Mouse (Mus musculus) midbrain, postnatal 0 days (tissue): ENCODE results near the gene Zfp992. TPM values are rescaled to one million over a fixed set of nuclear protein-coding genes. Genes with fewer than 3 reads are reported as not detected.
"Not testable (repeated sequence)": the region's sequence is repeated elsewhere in the genome, so short reads cannot be mapped to it uniquely, and the experiment has no call there.

Source experiments
- ATAC-seq: fragments of 200-750 bp; cut with Nextera tagmentation; 2 replicates; pipeline ENCODE4 v1.8.0; 2017; ENCODE audit warnings: moderate number of reproducible peaks, mild to moderate bottlenecking, moderate TSS enrichment, moderate library complexity; ENCODE audit not compliant: low FRiP score
- DNase-seq: peaks from one replicate; pipeline ENCODE4 v3.0.0-alpha.2; 2015; ENCODE audit warnings: low spot score
- H3K27ac ChIP-seq: fragments of 300-500 bp; sonication (generic); 2 replicates; pipeline ENCODE4 v1.5.1; 2014; ENCODE audit warnings: low read depth, mild to moderate bottlenecking, low read length, mixed read lengths
- H3K27me3 ChIP-seq: fragments of 300-500 bp; sonication (generic); 2 replicates; pipeline ENCODE4 v1.6.1; 2014; ENCODE audit warnings: low read length, control low read depth, mixed read lengths; ENCODE audit not compliant: insufficient read depth
- H3K36me3 ChIP-seq: fragments of 300-500 bp; sonication (generic); 2 replicates; pipeline ENCODE4 v1.6.1; 2014; ENCODE audit warnings: low read length, control low read depth, mixed read lengths; ENCODE audit not compliant: insufficient read depth
- H3K4me1 ChIP-seq: fragments of 300-500 bp; sonication (generic); 2 replicates; pipeline ENCODE4 v1.6.1; 2014; ENCODE audit warnings: mild to moderate bottlenecking, control low read depth, antibody characterized with exemption, low read length, mixed read lengths; ENCODE audit not compliant: insufficient read depth
- H3K4me2 ChIP-seq: fragments of 300-500 bp; sonication (generic); 2 replicates; pipeline ENCODE4 v1.6.1; 2014; ENCODE audit warnings: low read depth, mild to moderate bottlenecking, low read length, mixed read lengths; ENCODE audit not compliant: poor library complexity, severe bottlenecking
- H3K4me3 ChIP-seq: fragments of 300-500 bp; sonication (generic); 2 replicates; pipeline ENCODE4 v1.5.1; 2014; ENCODE audit warnings: low read depth, mild to moderate bottlenecking, low read length, moderate library complexity
- H3K9ac ChIP-seq: fragments of 300-500 bp; sonication (generic); replicated peaks from 2 replicates; pipeline ENCODE4 v1.6.1; 2014; ENCODE audit warnings: mild to moderate bottlenecking, low read length, moderate library complexity, mixed read lengths; ENCODE audit not compliant: poor library complexity, severe bottlenecking
- H3K9me3 ChIP-seq: fragments of 300-500 bp; sonication (generic); 2 replicates; pipeline ENCODE4 v1.6.1; 2016; ENCODE audit warnings: low read length, control low read depth
- CTCF ChIP-seq: IDR thresholded peaks from 2 replicates; pipeline ENCODE4 v1.5.1; 2016; ENCODE audit warnings: antibody characterized with exemption, mild to moderate bottlenecking
- WGBS: fragments of 180-500 bp; shearing (Covaris S2); extraction: QIAGEN DNeasy Blood & Tissue Kit; methylation state at CpG from one replicate; pipeline ENCODE4 v1.1.7; 2014; 5-methylcytosine and 5-hydroxymethylcytosine counted together
- polyA plus RNA-seq: library from polyadenylated mRNA; unstranded; fragments of >200 nt; fragmentation: Nextera tagmentation; extraction: Ambion mirVana; gene quantifications from 2 replicates; pipeline ENCODE4 v1.2.1, GENCODE M21; 2015
- total RNA-seq: library from RNA; depleted of rRNA; stranded (reverse); fragments of >200 nt; gene quantifications from 2 replicates; pipeline ENCODE4 v1.2.3, GENCODE M21; 2014

The Zfp992 gene
- total and polyA plus RNA-seq, 2 experiments from 2014 or later, result 0.73 to 2.8 TPM

GRCm38 (mm10) chr4:146457126-146457525 is 8.3 kb downstream of the Zfp992 start:
- Histone ChIP-seq H3K27ac (no peak overlapping the region), H3K4me1 (no peaks in the 10 kb centered on the region), H3K36me3 (no peaks in the 10 kb centered on the region), H3K9me3 (peaks cover 64% of the 10 kb centered on the region), H3K4me2 (no peak overlapping the region), H3K9ac (no peak overlapping the region), H3K27me3 (no peaks in the 10 kb centered on the region), H3K4me3 (no peak overlapping the region)
- 0 out of 2 replicates have a peak, but pooled peaks have one; percentile 3 for ATAC-seq
- no peak for DNase-seq
- WGBS, result 55% methylated on average over 2 of the region's 2 CpGs
- TF ChIP-seq CTCF, result no peak

DNA sequence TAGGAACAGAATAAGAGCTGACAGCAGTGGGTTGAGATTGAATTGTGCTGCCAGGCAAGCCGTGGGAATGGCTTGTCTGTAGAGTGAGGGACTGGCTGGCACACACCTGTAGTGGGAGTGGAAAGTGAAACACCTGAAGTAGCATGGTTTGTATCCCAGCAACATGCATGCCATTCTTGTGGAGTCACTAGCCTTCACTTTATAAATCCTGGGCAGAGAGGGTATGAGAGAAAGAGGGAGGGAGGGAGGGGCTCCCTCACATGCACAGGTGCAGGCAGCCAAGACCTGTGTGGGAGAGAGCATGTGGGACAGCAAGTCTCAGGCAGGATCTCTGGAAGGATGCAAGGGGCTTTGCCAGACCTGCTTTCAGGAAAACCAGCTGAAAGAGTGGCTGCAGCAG is 8.9 kb downstream of the Zfp992 start:
- H3K4me1 ChIP-seq, result no peaks in the 10 kb centered on the region
- DNase-seq, result no peak
- H3K36me3 ChIP-seq, result no peaks in the 10 kb centered on the region
- no peak overlapping the region for H3K27ac ChIP-seq
- no peak overlapping the region for H3K4me2 ChIP-seq
- 64% methylated on average over 1 of the region's 1 CpGs for WGBS
- H3K9me3 ChIP-seq, result peaks cover 60% of the 10 kb centered on the region
- no peak for TF ChIP-seq CTCF
- peak; percentile 31 for ATAC-seq
- no peak overlapping the region for H3K4me3 ChIP-seq
- H3K27me3 ChIP-seq, result no peaks in the 10 kb centered on the region
- no peak overlapping the region for H3K9ac ChIP-seq

- not testable (repeated sequence) for H3K4me3 ChIP-seq, H3K9ac ChIP-seq, H3K4me2 ChIP-seq, H3K27me3 ChIP-seq, H3K4me1 ChIP-seq, DNase-seq, H3K36me3 ChIP-seq, H3K27ac ChIP-seq, ATAC-seq
- H3K9me3 ChIP-seq, result peaks cover 44% of the 10 kb centered on the region
- WGBS, result 77% methylated on average over 5 of the region's 5 CpGs
Observed at GRCm38 (mm10) chr4:146459822-146460221, 11.0 kb downstream of the Zfp992 start.

DNA sequence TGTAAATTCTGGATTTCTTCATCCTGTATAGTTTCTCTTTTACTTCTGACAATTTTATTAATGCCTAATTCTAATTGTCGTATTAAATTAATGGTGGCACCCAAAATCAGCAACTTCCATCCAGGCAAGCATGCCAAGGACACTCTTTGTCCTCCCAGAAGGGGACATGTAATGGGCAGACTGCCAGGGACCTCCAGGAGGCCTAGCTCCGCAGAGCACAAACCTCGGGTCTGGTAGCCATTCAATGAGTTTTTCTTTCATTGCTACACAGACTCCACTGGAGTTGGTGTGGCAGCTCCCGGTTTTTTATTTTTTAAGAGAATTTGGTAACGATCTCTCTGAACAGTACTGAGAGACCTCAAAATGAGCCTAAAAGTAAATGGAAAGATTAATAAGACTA is 11.9 kb downstream of the Zfp992 start:
- not testable (repeated sequence) for ATAC-seq, H3K27me3 ChIP-seq, DNase-seq, H3K36me3 ChIP-seq, H3K4me3 ChIP-seq, H3K27ac ChIP-seq, H3K4me2 ChIP-seq, H3K9ac ChIP-seq, H3K4me1 ChIP-seq
- WGBS, result 81% methylated on average over 5 of the region's 5 CpGs
- H3K9me3 ChIP-seq, result peaks cover 41% of the 10 kb centered on the region

DNA sequence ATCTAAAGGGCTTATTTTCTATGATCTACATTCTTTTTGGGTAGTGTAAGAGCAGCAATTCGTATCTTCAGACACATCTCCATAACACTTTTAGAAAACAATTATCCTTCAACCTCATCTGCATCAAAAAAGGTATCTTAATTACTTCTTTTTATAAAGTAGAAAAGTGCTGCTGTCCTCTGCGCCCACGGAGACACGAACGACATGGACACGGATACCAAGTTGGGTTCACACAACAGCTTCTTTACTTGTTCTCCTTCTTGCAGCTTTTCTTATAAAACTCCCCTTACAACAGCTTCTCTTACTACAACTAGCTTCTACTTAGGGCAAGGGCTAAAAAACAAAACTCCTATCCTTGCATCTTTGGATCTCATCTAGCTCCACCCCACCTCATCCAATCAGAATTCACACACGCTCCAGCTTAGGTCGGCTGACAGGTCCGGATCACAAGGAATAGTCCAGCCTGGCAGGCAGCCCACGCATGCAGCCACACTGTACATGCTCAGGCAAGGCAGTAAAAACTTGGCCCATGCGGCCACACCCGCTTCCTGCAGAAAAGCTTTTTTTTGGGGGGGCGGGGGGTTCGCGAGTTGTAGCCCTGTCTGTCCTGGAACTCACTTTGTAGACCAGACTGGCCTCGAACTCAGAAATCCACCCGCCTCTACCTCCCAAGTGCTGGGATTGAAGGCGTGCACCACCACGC is 15.0 kb downstream of the Zfp992 start:
- H3K27ac ChIP-seq, H3K4me3 ChIP-seq, DNase-seq, H3K4me2 ChIP-seq, H3K4me1 ChIP-seq, H3K36me3 ChIP-seq, H3K9ac ChIP-seq, H3K27me3 ChIP-seq: not testable (repeated sequence)
- peaks cover 17% of the 10 kb centered on the region for H3K9me3 ChIP-seq
- peak; percentile 31; the same call in 1 of the 2 replicates for ATAC-seq
- WGBS, result 89% methylated on average over 17 of the region's 19 CpGs

- not testable (repeated sequence) for ATAC-seq, H3K4me2 ChIP-seq, H3K4me3 ChIP-seq, H3K27ac ChIP-seq, H3K4me1 ChIP-seq, H3K27me3 ChIP-seq, DNase-seq, H3K36me3 ChIP-seq, H3K9ac ChIP-seq
- peaks cover 14% of the 10 kb centered on the region for H3K9me3 ChIP-seq
- WGBS, result 93% methylated on average over 9 of the region's 12 CpGs
Observed at GRCm38 (mm10) chr4:146469984-146470383, 21.2 kb downstream of the Zfp992 start.

- not testable (repeated sequence) for ATAC-seq, H3K36me3 ChIP-seq, H3K4me1 ChIP-seq, H3K4me2 ChIP-seq, DNase-seq, H3K27ac ChIP-seq, H3K27me3 ChIP-seq, H3K9ac ChIP-seq, H3K4me3 ChIP-seq
- no CpG with 5 or more reads among the region's 1 CpGs for WGBS
- peaks cover 37% of the 10 kb centered on the region for H3K9me3 ChIP-seq
Observed at GRCm38 (mm10) chr4:146474181-146474580, 25.4 kb downstream of the Zfp992 start.

DNA sequence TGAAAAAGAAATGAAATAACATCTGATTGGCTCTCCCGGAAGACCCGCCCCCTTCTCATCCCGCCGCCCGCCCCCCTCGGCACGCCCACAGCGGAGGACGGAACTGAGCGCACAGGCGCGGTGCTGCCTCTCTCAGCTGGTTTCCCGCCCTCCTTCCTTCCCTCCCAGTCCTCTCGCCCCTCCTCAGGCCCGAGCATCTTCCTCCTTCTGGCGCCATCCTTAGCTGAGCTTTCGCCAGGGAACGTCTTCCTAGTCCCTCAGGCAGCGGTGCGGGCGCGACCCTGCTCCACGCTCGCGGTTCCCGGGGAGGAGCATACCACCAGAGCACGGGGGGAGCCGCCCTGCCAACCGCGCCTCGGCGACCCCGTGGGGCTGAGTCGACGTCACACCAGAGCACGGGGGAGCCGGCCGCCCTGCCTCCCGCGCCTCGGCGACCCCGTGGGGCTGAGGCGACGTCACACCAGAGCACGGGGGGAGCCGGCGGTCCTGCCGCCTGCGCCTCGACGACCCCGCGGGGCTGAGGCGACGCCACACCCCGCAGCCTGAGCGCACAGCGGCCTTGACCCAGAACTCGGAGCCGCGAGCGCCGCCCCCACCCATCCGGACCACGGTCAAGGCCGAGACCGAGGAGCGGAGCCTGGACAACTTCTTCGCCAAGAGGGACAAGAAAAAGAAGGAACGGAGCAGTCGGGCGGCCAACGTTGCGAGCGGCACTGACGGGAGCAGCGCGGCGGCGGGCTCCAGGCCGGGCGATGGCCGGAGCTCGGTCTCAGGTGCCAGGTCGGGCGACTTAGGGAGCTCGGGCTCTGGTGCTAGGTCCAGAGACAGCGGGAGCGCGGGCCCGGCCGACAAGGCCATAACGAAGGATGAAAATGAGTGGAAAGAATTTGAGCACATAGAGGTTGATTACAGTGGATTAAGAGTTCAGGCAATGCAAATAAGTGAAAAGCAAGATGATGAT is 26.2 kb downstream of the Zfp992 start:
- not testable (repeated sequence) for H3K4me2 ChIP-seq, H3K9ac ChIP-seq, H3K27ac ChIP-seq, H3K27me3 ChIP-seq, DNase-seq, H3K36me3 ChIP-seq, H3K4me1 ChIP-seq, H3K4me3 ChIP-seq
- peaks cover 33% of the 10 kb centered on the region for H3K9me3 ChIP-seq
- 69% methylated on average over 55 of the region's 94 CpGs for WGBS
- ATAC-seq, result peak; percentile 81
